Mouse (Mus musculus): Measurements from ENCODE around the gene Etv6. TPM values are rescaled to one million over a fixed set of nuclear protein-coding genes. Genes with fewer than 3 reads are reported as not detected.

Gene Etv6
- polyA plus RNA-seq, 1 experiment from 2014 or later, result 6.8 TPM

DNA sequence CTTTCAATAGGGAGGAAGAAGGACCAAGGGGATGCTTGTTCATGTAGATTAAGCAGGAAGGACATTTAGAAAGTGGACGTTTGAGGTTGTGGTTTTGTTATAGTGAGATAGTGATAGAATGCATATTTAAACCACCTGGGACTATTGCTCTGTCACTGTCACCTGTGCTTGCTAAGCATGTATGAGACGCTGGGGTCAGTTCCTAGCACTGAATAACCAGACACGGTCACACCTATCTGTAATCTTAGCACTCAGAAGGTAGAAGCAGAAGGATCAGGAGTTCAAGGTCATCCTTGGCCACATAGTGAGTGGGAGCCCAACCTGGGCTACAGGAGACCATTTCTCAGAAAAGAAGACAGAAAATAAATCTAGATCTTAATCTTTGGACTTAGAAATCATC lies 100.8 kb downstream of the Etv6 start:
- Histone ChIP-seq H3K9ac (replicated peaks) (no peak overlapping the region), H3K27ac (replicated peaks) (no peak overlapping the region), H3K4me1 (peaks cover 1% of the 10 kb centered on the region; the same call in 1 of the 2 replicates), H3K4me3 (no peak overlapping the region), H3K36me3 (no peaks in the 10 kb centered on the region), H3K27me3 (no peaks in the 10 kb centered on the region), H3K9me3 (no peaks in the 10 kb centered on the region), H3K4me2 (replicated peaks) (no peak overlapping the region)
- 91% methylated on average over 3 of the region's 3 CpGs for WGBS
- no peak for ATAC-seq (replicated peaks)

DNA sequence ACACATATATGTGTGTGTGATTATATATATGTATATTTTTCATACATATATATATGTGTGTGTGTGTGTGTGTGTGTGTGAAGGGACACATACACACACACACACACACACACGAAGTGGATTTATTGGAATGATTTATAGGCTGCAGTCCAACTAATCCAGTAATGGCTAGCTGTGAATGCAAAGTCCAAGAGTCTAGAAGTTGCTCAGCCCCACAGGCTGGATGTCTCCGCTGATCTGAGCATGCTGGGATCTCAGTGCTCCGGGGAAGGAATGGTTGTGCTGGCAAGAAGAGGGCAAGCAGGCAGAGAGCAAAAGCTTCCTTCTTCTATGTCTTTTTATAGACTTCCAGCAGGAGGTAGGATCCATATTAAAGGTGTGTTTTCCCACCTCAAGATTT lies 103.9 kb downstream of the Etv6 start:
- 92% methylated on average over 3 of the region's 3 CpGs for WGBS
- no peaks in the 10 kb centered on the region for H3K36me3 ChIP-seq
- H3K27me3 ChIP-seq, result no peaks in the 10 kb centered on the region
- no peak overlapping the region for H3K4me3 ChIP-seq
- H3K9ac ChIP-seq (replicated peaks), result no peak overlapping the region
- H3K27ac ChIP-seq (replicated peaks), result no peak overlapping the region
- H3K4me2 ChIP-seq (replicated peaks), result no peak overlapping the region
- ATAC-seq (replicated peaks), result no peak
- peaks cover 7% of the 10 kb centered on the region; the same call in 1 of the 2 replicates for H3K4me1 ChIP-seq
- no peaks in the 10 kb centered on the region for H3K9me3 ChIP-seq

GRCm38 (mm10) chr6:134140718-134141615 lies 105.5 kb downstream of the Etv6 start:
- Histone ChIP-seq H3K27ac (replicated peaks) (no peak overlapping the region), H3K36me3 (no peaks in the 10 kb centered on the region), H3K4me2 (replicated peaks) (no peak overlapping the region), H3K9me3 (no peaks in the 10 kb centered on the region), H3K4me3 (no peak overlapping the region), H3K4me1 (peaks cover 7% of the 10 kb centered on the region; the same call in 1 of the 2 replicates), H3K27me3 (no peaks in the 10 kb centered on the region), H3K9ac (replicated peaks) (no peak overlapping the region)
- WGBS, result 72% methylated on average over 16 of the region's 16 CpGs
- ATAC-seq (replicated peaks), result no peak

DNA sequence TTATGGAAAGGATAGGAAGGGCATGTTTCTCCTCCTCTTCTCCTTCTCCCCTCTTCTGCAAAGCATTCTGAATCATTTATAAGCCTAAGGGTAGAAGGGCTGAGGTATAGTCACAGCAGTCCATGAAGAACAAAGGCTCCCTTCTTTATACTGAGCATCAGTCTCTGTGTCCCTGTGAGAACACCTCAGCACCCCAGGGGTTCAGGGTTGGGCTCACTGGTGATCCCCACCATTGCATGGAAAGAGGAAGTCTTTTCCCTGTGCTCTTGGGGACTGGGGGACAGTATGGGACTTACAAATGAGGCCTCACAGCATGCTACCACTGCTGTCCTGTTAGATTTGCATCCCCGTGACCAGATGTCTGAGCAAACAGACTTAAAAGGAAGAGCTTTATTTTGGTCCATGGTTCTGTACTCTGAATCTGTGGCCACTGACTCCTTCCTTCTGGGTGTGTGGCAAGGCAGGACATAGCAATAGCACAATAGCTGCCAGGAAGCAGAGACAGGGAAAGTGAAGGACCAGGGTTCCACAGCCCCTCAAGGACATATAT lies 106.2 kb downstream of the Etv6 start:
- Histone ChIP-seq H3K27ac (replicated peaks) (no peak overlapping the region), H3K4me3 (no peak overlapping the region)
- 86% methylated on average over 1 of the region's 1 CpGs for WGBS

DNA sequence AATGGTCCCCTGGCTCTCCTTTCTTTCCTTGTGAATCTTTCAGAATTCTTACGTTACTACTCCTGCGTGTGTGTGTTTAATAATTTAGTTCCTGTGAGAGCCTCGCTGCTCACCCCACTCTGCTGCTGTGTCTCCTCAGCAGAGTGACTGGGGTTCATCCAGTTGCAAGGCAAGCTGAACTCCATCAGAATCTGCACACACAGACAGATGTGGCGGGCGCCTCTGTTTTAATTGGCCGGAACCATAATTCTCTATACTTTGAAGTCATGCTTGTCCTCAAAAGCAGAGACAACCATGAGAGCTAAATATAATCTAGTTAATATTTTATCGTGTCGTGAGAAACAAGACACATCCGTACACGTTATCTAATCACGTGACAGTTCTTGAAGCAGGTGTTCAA lies 107.2 kb downstream of the Etv6 start:
- no peaks in the 10 kb centered on the region for H3K36me3 ChIP-seq
- H3K4me1 ChIP-seq, result peaks cover 13% of the 10 kb centered on the region
- H3K9me3 ChIP-seq, result no peaks in the 10 kb centered on the region
- H3K4me2 ChIP-seq (replicated peaks), result no peak overlapping the region
- no peak overlapping the region for H3K27ac ChIP-seq (replicated peaks)
- no peaks in the 10 kb centered on the region for H3K27me3 ChIP-seq
- WGBS, result 93% methylated on average over 11 of the region's 11 CpGs
- ATAC-seq (replicated peaks), result no peak
- no peak overlapping the region for H3K4me3 ChIP-seq
- H3K9ac ChIP-seq (replicated peaks), result no peak overlapping the region

More for the DNA sequence above, 106.2 kb downstream of the Etv6 start:
- Histone ChIP-seq H3K36me3 (no peaks in the 10 kb centered on the region), H3K4me2 (replicated peaks) (no peak overlapping the region), H3K9ac (replicated peaks) (no peak overlapping the region), H3K27me3 (no peaks in the 10 kb centered on the region), H3K4me1 (peaks cover 7% of the 10 kb centered on the region; the same call in 1 of the 2 replicates), H3K9me3 (no peaks in the 10 kb centered on the region)
- no peak for ATAC-seq (replicated peaks)

- Histone ChIP-seq H3K4me1 (peaks cover 23% of the 10 kb centered on the region), H3K4me3 (no peak overlapping the region), H3K9ac (replicated peaks) (no peak overlapping the region), H3K9me3 (no peaks in the 10 kb centered on the region), H3K27me3 (no peaks in the 10 kb centered on the region), H3K27ac (replicated peaks) (no peak overlapping the region), H3K4me2 (replicated peaks) (no peak overlapping the region), H3K36me3 (no peaks in the 10 kb centered on the region)
- 54% methylated on average over 3 of the region's 3 CpGs for WGBS
- no peak for ATAC-seq (replicated peaks)
Observed at GRCm38 (mm10) chr6:134143649-134144097, 108.2 kb downstream of the Etv6 start.

DNA sequence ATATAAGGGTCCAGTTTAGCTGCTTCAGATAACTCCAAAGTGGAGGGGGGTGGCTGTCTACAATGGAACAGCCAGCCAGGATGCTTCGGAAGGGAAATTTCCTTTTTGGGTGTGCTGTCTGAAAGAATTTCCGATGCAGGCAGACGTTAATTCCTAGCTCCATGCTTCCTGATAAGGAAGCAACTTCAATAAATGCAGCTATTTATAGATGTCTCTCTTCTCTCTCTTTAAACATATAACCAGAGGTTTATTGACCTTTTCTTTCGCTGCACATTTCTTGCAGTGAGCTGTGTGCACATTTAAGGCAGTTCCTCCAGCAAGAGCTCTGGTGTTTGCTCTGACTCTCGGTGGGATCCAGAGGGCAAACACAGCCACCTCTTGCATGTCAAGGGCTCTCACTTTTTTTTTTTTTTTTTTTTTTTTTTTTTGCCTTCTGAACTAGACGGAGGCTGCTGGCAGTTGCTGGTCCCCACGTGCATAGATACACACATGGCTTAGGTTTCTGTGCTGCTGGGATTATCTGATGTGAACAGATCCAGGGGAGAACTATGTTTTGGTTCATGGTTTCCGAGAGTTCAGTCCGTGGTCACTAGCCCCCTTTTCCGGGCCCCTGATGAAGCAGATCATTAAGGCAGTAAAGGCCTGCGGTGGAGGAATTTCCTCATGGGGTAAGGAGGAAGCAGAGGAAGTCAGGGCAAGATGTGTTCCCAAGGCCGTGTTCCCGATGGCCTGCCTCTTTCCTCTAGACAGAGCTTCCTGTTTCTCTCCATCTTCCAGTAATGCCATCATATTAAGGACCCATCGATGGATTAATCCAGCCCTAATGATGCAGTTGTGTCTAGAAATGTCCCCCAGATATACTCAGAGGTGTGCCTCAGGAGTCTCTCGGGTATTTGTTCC lies 109.0 kb downstream of the Etv6 start:
- Histone ChIP-seq H3K4me1 (peaks cover 29% of the 10 kb centered on the region), H3K4me3 (no peak overlapping the region), H3K9me3 (no peaks in the 10 kb centered on the region), H3K27me3 (no peaks in the 10 kb centered on the region), H3K4me2 (replicated peaks) (no peak overlapping the region), H3K27ac (replicated peaks) (no peak overlapping the region), H3K36me3 (no peaks in the 10 kb centered on the region), H3K9ac (replicated peaks) (no peak overlapping the region)
- WGBS, result 86% methylated on average over 15 of the region's 15 CpGs
- ATAC-seq (replicated peaks), result no peak

GRCm38 (mm10) chr6:134147596-134148442 lies 112.3 kb downstream of the Etv6 start:
- no peak overlapping the region for H3K4me3 ChIP-seq
- no peak overlapping the region for H3K9ac ChIP-seq (replicated peaks)
- peak overlapping the region; percentile 7; the same call in 1 of the 2 replicates for H3K27ac ChIP-seq (replicated peaks)
- 31% methylated on average over 22 of the region's 22 CpGs for WGBS
- no peaks in the 10 kb centered on the region for H3K9me3 ChIP-seq
- H3K36me3 ChIP-seq, result no peaks in the 10 kb centered on the region
- peak overlapping the region; percentile 11 for H3K4me2 ChIP-seq (replicated peaks)
- H3K4me1 ChIP-seq, result peaks cover 33% of the 10 kb centered on the region
- ATAC-seq (replicated peaks), result peak; percentile 73
- H3K27me3 ChIP-seq, result no peaks in the 10 kb centered on the region

DNA sequence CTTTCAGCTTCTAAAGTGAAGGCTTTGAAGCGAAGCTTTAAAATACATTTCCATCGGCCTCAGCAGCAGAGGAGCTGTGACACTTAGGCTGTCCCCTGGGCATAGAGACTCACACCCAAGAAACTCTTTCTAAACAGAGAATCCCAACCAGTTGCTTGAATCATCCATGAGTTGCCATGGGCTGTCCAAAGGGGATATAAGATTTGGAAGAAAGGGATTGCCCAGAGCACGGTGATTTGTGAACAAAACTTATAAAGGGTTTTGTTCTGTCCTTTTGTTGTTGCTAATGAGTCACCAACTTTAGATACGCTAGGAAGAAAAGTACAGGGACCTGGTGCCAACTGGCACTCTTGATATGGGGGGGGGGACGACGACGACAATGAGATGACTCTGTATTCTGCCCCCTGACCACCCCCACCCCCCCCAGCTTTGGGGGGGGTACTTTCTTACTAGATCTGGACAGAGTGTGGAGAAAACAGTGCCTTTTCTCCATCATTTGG lies 113.0 kb downstream of the Etv6 start:
- peak; percentile 9; the same call in 1 of the 2 replicates for ATAC-seq (replicated peaks)
- 9% methylated on average over 7 of the region's 7 CpGs for WGBS

GRCm38 (mm10) chr6:134149606-134150005 lies 114.1 kb downstream of the Etv6 start:
- Histone ChIP-seq H3K9ac (replicated peaks) (no peak overlapping the region), H3K27ac (replicated peaks) (no peak overlapping the region), H3K36me3 (no peaks in the 10 kb centered on the region), H3K4me1 (peaks cover 29% of the 10 kb centered on the region), H3K27me3 (no peaks in the 10 kb centered on the region), H3K4me2 (replicated peaks) (no peak overlapping the region), H3K4me3 (no peak overlapping the region), H3K9me3 (no peaks in the 10 kb centered on the region)
- no peak for ATAC-seq (replicated peaks)
- 93% methylated on average over 7 of the region's 7 CpGs for WGBS

More for the DNA sequence above, 113.0 kb downstream of the Etv6 start:
- Histone ChIP-seq H3K27me3 (no peaks in the 10 kb centered on the region), H3K9me3 (no peaks in the 10 kb centered on the region), H3K36me3 (no peaks in the 10 kb centered on the region), H3K4me3 (no peak overlapping the region), H3K27ac (replicated peaks) (0 out of 2 replicates have a peak overlapping the region, but pooled peaks have one; percentile 5), H3K9ac (replicated peaks) (no peak overlapping the region), H3K4me2 (replicated peaks) (0 out of 2 replicates have a peak overlapping the region, but pooled peaks have one; percentile 11), H3K4me1 (peaks cover 33% of the 10 kb centered on the region)

All from forebrain, embryonic 15.5 days (tissue).